Mouse (Mus musculus) erythroid progenitor cell, adult 5-6 weeks (primary cell): ENCODE results near the gene Sdccag8. TPM values are rescaled to one million over a fixed set of nuclear protein-coding genes. Genes with fewer than 3 reads are reported as not detected.
A peak's percentile ranks its signal among the peaks of the same experiment; 100 is the strongest.

Experiments used
- ATAC-seq: replicated peaks from 2 replicates; pipeline ENCODE4 v1.8.0; 2016; ENCODE audit warnings: moderate number of reproducible peaks, mild to moderate bottlenecking, moderate TSS enrichment, inconsistent platforms; ENCODE audit not compliant: poor library complexity, low FRiP score, severe bottlenecking
- total RNA-seq, 2 experiments: library from RNA; stranded (forward) in 1 of 2; stranded (reverse) in 1 of 2; fragments of 150-400 nt in 1 of 2; fragments of 186-747, 209-891 nt in 1 of 2; gene quantifications; 2 replicates each; pipeline versions ENCODE4 v1.2.3 to v1.2.4; 2015 to 2017; ENCODE audit warnings: low replicate concordance in 2 of 2

Sdccag8 gene
- total RNA-seq, 2 experiments from 2014 or later: 8.8 to 19.1 TPM

DNA sequence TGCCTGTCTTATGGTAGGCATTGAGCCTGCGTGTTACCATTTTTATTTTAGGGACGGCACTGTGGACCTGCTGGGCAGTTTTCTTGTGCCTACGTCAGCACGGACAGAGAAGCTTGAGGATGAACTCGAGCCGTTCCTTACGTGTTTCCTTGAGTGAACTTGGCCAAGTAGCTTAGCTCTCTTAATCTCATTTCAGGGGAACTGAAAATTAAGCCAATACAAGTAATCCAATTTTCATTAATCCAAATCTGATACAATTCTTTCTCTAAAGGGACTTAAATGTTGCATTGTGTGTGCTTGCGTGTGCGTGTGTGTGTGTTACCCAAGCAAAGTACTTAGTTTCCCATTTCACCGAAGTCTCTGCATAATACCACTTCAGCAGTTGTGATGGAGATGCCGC lies 56.0 kb downstream of the Sdccag8 start:
- no peak for ATAC-seq

DNA sequence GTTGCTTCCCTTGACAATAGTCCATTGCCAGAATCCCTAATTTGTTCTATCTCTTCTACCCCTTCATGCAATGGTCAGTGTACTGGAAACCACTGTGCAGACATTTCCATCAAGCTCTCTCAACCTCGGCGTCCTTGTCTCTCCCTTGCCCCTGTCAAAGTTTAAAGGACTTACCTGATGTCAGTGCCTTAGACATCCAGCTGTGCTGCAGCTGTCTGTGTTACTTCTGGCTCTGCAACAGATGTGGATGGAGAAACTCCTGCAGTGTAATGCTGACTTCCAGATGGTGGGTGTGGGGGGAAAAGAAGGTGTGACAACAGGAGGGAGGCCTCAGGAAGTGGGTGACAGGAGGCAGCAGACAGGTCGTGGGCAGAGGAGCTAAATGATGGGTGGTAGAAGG lies 57.5 kb downstream of the Sdccag8 start:
- no peak for ATAC-seq

DNA sequence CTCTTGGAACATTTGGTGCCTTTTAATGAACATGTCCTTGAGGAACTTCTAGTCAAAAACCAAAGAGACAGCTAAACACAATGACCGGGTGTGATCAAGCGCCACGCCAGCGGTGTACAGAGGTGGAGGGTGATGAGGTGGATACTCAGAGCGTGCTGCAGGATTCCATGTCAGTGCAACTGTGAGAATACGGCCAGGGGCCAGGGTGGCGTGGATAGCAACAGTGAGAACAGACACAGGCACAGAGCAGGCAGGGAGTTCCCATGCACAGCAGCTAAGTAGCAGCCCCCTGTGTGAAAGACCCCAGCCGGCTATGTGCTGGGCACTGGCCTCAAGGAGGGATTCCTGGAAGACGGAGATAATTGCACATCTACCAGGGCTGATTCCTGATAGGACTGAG lies 59.0 kb downstream of the Sdccag8 start:
- no peak for ATAC-seq

DNA sequence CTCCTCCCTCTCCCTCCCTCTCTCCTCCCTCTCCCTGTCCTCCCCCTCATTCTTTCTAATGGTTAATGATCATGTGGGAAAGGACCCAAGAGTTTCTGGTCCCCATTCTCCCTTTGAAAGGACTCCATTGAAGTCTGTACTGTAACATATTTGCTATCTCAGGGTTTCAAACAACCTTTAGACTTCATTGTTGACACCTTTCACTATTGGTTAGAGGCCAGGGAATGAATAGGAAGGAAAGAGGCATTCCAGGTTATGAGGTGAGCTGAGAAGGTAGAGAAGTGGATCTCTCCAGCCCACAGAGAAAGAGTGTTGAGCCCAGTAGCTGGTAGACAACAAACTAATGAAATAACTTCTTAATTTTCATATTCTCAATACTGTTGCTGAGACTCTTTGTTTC lies 59.7 kb downstream of the Sdccag8 start:
- ATAC-seq: no peak

DNA sequence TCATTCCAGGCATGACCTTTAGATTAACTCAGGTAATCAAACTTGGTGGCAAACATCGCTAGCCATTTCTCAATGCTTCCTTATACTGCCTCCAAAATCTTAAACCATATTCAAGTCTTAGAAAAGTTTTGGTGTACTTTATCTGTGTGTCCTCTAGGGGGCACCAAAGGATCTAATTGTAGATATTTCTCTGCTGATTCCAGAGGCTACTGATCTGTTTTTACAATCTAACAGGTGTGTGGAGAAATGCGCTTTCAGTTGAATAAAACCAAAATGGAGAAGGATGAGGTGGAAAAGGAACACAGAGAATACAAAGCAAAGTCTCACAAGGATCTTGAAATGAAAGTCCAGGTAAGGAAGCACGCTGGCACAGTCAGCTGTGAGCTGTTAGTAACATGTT lies 63.3 kb downstream of the Sdccag8 start:
- 0 out of 2 replicates have a peak, but pooled peaks have one; percentile 63 for ATAC-seq

DNA sequence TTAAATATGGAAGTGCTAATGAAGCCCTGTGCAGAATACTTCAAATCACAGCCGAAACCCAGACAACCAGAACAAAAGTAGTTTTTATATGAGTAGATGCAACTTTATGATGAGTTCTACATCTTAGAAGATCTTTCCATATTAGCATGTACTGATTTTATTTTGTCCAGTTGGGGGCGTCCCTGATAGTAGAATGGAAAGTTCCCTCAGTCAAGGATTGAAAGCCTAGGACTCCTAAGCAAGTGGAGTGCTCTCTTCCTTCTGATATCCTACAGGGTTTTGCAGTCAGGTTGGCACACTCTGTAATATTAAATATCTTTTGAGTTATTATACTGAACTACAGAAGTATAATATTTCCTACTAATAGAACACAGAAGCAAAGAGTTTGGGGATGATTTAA lies 64.5 kb downstream of the Sdccag8 start:
- ATAC-seq: no peak

DNA sequence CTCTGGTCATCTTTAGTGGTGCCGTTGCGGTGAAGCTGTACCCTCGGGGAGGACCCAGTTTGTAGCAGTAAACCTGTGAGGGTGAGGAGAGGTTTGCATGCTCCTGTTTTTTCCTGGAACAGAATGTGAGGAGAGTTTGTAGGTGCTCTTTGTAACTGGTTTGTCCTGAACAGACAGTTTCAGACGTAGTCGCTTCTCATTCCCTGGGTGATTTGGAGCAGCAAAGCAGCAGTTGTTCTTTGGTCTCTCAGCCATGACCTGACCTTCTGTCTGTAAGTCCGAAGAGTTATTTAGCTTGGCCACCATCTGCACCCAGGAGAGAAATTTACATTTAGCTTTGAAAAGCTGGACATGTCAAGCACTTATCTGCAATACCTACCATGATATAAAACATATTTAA lies 65.2 kb downstream of the Sdccag8 start:
- ATAC-seq: no peak

DNA sequence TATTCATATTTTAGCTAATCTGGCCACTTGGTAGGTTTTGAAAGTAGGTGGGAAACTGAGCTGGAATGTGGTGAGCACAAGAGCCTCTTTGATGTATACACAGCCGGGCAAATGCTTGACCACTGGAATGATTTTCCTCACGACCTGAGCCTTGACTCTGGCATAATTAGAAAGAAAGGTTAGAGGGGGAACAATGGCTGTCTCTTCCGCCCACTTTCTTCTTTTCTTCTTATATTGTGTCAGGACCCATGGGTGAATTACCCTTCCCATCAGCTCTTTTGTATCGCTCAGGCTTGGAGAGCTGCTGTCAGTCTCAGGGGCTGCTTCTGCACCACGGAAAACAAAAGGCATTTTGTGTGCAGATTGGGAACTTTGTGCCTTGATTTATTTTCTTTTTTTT lies 65.6 kb downstream of the Sdccag8 start:
- no peak for ATAC-seq

DNA sequence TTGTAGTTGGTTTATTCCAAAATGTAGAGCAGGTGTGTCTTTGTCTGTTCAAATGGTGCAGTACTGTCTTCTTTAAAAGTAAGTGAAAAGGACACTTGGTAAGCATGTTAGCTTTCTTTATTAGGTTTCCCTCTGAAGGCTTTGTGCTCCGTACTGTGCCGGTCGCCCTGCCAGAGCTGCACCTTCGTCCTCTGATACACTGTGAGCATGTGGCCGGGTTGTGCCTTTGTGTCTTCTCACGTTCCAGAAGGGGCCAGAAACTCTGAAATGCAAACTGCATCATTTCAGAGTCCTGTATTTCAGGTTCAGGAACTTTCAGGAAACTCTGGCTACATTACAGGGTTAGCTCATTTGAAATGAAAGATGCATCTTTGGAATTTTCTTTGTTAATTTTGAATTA lies 66.5 kb downstream of the Sdccag8 start:
- ATAC-seq: no peak

DNA sequence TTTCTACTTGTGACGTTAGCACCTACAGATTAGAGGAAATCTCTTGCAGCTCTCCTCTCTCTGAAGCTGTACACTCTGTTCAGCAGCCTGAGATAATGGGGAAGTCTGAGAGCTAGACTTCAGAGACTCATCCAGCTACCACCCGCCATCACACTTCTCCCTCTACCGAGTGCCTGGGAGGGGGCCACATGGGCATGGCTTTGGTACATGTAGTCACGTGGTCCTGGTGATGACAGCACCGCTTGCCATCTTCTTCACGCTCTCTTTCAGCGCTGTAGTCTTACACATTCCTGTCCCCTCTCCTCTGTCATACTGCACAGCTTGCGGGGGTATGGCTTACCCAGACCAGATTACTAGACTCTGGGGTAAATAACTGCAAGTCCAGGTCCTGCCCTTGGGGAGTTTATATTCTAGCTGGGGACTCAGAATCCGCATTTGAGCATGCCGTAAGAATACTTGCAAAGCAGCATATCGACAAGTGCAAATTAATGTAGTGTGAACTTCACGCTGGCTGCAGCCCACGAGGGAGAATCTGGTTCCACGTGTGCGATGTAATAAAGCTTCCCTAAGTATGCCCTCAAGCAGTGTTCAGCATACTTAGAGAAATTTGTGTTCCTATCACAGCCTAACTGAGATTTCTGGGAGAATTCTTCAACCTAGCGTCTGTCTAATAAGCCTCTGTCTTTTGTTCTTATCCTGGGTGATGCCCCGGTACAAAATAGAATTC lies 70.9 kb downstream of the Sdccag8 start:
- ATAC-seq: no peak

DNA sequence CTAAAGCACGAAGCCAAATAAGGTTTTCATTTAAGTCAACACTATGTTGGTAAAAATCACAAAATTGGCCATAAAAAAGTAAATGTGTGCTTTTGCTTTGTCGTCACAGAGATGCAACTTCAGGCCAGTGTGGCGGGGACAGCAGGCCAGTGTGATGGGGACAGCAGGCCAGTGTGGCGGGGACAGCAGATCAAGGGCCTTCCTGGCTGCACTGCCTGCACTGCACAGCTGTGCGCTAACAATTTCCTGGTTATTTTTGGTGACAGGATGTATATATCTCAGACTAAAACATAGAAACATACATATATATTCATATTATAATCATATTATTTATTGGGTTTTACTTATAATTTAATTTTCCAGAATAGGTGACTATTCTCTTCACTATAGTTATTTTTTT lies 71.5 kb downstream of the Sdccag8 start:
- no peak for ATAC-seq

DNA sequence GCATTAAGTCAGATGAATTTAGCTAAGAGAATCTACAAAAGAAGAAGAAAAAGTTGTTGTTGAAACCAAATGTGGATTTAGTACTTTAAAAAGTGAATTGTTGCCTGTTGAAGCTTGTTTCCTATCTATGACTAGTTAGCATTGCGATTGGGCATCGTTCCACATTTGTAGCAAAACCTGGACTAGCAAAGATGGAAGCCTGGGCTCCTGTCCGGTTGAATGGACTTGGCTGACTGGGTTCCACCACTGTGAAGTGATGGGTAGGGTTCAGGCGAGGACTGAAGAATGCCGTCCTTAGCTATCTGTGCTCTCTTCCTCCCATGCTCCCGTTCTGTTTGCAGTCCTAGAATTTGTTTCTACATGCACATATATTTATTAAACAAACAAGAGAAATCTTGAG lies 89.3 kb downstream of the Sdccag8 start:
- no peak for ATAC-seq

DNA sequence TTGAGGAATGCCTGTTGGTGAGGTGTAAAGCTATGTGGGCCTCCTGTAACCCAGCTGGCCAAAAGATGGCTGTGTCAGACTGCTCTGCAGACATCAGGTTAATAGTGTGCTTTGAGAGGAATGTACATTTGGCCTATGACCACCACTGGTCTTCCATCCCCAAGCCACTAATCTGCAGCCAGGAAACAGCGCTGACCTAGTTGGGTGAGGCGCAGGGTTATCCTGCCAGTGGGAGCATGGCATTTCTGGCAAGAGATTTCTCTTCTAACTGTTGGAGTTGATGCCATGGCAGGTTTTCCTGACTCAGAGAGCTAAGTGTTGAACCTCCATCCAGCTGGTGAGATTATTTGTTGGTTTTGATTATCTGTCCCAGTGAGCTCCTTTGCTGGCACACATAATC lies 101.5 kb downstream of the Sdccag8 start:
- ATAC-seq: no peak

DNA sequence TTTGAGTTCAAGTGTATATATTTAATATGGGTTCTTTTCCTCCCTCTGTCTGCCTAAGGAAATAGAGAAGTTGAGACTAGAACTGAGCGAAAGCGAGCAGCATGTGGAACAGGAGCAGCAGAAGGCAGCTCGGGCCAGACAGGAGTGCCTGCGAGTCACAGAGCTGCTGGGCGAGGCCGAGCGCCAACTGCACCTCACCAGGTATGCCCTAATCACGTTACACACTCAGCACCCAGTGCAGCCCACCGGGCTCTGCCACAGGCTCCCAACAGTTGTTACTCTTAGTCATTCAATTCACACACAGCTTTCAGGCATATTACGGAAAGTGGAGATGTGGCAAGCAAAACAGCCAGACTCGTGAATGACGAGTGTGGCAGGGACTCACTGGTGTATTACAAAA lies 105.0 kb downstream of the Sdccag8 start:
- ATAC-seq: no peak

DNA sequence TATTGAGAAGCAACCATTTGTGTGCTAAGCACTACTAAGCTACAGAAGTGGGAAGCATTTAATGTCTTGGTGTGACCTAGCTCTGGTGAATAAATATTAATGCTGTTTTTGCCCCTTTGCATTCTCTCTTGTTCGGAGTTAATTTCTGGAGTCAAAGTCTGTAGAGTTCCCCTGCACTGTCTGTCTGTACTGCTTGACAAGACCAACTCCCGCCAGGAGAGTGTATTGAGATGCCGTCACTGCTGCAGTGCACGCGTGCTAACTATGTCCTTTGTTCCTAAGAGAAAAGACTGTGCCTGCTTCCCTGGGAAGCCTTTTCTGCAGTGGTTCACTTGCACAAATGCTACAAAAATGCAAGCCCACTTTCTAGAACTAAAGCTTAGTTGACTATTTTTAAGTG lies 108.4 kb downstream of the Sdccag8 start:
- no peak for ATAC-seq

DNA sequence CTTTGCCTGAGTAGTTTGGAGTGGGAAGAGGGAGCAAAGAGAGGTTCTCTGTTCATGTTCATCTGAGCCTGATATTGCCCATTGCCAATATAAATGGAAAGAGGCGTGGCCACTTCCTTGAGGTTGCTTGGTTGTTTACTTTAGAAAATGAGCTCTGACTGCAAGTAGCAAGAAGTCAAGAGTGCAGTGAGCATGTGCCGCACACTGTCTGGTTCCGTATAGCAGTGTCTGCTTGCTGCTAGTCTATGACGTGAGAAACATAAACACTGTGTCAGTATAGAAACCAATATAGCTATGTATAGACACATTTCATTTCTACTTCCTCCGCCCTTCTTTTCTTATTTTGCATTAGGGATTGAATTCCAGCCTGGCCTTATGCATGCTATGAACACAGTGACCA lies 111.5 kb downstream of the Sdccag8 start:
- ATAC-seq: no peak

DNA sequence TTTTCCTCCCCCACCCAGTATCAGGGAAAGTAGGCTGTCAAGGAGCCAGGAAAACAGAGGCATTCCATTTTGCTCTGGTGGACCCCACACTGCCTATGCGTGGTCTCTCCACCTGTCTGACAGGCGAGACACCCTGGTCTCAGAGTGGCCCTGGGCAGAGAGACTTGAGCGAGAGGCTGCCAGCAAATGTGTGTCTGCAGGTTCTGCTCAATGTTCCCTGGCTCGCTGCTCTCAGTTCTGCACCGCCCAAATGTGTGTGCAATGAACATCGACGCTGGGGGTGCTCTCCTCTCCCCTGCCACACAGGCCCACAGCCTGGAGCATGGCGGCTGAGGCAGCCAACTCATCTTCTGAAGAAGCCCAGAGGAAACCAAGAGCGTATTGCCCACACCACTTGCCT lies 112.9 kb downstream of the Sdccag8 start:
- ATAC-seq: no peak

DNA sequence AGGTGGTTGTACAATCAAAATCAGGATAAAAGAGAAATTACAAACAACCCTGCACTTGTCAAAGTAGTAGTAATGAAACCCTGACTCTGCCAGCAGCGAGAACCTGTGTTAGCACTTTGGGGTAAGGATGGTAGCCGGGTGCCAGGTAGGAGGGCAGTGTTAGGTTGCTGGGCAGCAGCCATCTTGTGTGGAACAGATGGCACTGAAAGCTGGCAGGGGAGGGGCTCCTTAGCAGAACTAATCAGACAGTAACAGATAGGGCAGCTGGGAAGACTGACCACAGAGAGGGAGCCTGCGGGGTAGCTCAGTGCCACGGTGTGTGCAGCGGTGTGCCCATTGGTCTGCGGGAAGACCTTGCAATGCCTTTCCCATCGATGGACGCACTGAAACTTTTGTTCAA lies 115.2 kb downstream of the Sdccag8 start:
- no peak for ATAC-seq

DNA sequence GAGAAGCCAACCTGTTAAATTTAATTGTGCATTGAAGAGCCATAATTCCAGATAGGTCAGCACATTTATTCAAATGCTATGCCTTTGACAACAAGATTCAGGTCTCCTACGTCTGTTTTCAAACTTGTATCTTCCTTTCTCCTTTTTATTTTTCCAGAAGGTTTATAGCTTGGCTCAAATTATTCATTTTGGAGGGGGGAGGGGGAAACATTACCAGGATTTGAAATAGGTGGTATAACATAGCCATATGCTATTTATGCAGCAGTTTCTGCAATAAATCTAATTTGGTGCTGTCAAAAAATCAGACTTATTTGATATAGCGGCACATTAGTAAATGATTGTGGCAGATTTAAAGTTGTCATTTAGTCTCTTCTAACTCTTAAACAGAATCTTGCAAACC lies 116.1 kb downstream of the Sdccag8 start:
- no peak for ATAC-seq

DNA sequence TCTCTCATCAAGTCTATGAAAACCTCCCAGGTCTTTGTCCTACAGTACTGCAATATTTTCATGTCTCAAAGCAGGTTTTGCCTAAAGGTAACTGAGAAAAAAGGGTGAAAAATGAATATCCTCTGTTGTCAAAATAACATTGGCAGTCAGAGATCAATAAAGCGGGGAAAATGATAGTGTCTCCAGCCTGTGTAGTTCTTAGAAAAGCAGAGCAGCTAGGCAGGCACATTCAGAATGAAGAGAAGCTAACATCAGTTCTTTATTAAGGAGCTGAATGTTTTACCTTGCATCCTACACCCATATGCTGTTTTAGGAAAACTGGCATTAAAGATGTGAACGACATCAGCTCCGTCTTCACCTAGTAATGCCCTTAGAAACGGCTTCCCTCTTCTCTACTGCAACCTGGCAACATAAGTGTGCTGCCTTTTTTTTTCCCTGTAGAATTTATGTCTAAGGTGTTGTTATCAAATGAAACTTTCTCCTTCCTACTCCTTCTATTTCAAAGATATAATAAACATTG lies 116.6 kb downstream of the Sdccag8 start:
- no peak for ATAC-seq

DNA sequence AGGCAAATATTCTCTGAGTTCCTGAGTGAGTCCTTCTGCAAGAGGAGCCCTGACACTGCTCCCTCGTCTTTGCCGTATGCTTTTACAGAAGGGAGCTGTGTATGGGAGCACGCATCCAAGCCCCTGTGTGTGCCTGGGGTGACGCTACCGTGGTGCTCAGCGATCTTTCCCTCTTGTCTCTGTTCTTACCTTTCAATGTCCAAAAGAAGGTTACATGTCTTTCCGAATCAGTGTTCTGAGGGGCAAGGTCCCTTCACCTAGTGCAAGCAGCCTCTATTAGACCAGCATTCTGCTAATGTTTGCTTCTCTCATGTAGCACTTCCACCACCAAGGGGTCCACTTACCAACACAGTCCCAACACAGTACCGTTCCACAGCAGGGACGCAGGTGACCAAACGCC lies 117.1 kb downstream of the Sdccag8 start:
- ATAC-seq: no peak

DNA sequence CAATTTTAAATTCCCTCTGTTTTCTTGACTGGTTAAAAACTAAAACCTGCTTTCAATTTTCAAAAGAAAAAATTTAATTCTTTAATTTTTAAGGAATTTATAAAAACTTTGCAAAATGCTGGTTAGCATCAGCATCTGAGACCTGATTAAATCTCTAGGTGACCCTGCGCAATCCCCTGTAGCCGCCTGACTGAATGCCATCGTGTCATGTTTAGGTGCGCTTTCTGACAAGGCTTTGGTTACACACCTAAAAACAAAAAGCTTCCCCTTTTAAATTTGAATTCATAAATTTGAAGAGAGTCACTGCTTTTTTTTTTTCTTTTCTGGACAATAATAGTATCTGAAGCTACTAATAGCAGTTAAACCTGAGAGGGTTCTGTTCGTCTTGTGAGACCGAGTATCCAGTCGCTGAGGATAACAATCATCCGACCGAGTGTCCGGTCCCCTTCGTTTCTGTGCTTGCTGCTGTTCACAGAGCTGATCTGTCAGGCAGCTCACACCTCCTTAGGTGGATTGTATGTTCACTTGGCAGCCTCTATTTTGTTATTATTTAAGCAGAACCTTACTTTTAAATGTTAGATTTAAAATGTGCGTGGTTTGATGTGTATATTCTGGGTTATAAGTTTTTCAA lies 118.0 kb downstream of the Sdccag8 start:
- no peak for ATAC-seq
